42 mouse cellular contexts compared by ENCODE assay signal in genomic region chr16:29325233-29325919, GRCm38 (mm10). TPM values are rescaled to one million over a fixed set of nuclear protein-coding genes. Genes with fewer than 3 reads are reported as not detected.
"Had no signal": no experiment of that assay in that cellular context is flagged by ENCODE, and none has a peak within 500 bp of the region (broad histone marks: within the 10 kb centered on the region; RNA-seq: fewer than 3 reads in every experiment).

No protein-coding gene starts in this region.

- H3K4me2 ChIP-seq: heart, embryonic 11.5 days; heart, embryonic 12.5 days; heart, embryonic 13.5 days; heart, embryonic 15.5 days; hindbrain, embryonic 12.5 days; hindbrain, embryonic 13.5 days; hindbrain, embryonic 14.5 days; hindbrain, embryonic 15.5 days; intestine, embryonic 15.5 days; kidney, embryonic 15.5 days had no signal

- H3K9ac ChIP-seq: heart, embryonic 12.5 days; heart, embryonic 13.5 days; heart, embryonic 15.5 days; hindbrain, embryonic 12.5 days; hindbrain, embryonic 13.5 days; hindbrain, embryonic 14.5 days; hindbrain, embryonic 15.5 days; intestine, embryonic 15.5 days; kidney, embryonic 15.5 days had no signal

- ATAC-seq: hindbrain, embryonic 16.5 days; hindbrain, postnatal 0 days; inflammation-experienced regulatory T-cells, adult 6 months; intestine, embryonic 15.5 days; intestine, embryonic 16.5 days; intestine, postnatal 0 days had no signal

- H3K4me1 ChIP-seq: heart, embryonic 10.5 days; heart, embryonic 12.5 days; heart, embryonic 13.5 days; heart, embryonic 15.5 days; hindbrain, embryonic 10.5 days; hindbrain, embryonic 13.5 days; hindbrain, embryonic 15.5 days; intestine, embryonic 15.5 days had no signal

- H3K36me3 ChIP-seq: heart, embryonic 10.5 days; heart, embryonic 12.5 days; heart, embryonic 13.5 days; heart, embryonic 15.5 days; hindbrain, embryonic 10.5 days; hindbrain, embryonic 12.5 days; hindbrain, embryonic 13.5 days; hindbrain, embryonic 15.5 days; intestine, embryonic 15.5 days; kidney, embryonic 15.5 days had no signal

- DNase-seq: heart, adult 2 months; heart, postnatal 10 days; heart, postnatal 14 days; heart, postnatal 36 days; heart, postnatal 4 days; kidney, adult 11 months; kidney, adult 18-20 months; kidney, adult 2 months; kidney, adult 8-10 months; kidney, adult 9 months; kidney, postnatal 10 days; kidney, postnatal 14 days; kidney, postnatal 25 days; kidney, postnatal 36 days; kidney, postnatal 4 days; layer of hippocampus, adult 9-11 months; layer of hippocampus, postnatal 36 days had no signal

- H3K27ac ChIP-seq: heart, adult 2 months; heart, embryonic 10.5 days; heart, embryonic 13.5 days; heart, embryonic 15.5 days; hindbrain, embryonic 10.5 days; hindbrain, embryonic 12.5 days; hindbrain, embryonic 13.5 days; hindbrain, embryonic 14.5 days; hindbrain, embryonic 15.5 days; hindbrain, postnatal 0 days; intestine, embryonic 15.5 days; kidney, embryonic 15.5 days; kidney, postnatal 0 days; layer of hippocampus, adult 2 months had no signal

- H3K4me3 ChIP-seq: heart, adult 2 months; heart, embryonic 10.5 days; heart, embryonic 12.5 days; heart, embryonic 13.5 days; heart, embryonic 15.5 days; hindbrain, embryonic 10.5 days; hindbrain, embryonic 12.5 days; hindbrain, embryonic 13.5 days; hindbrain, embryonic 15.5 days; intestine, embryonic 15.5 days; kidney, embryonic 15.5 days; layer of hippocampus, adult 2 months had no signal

- H3K9me3 ChIP-seq: heart, embryonic 10.5 days; heart, embryonic 12.5 days; heart, embryonic 13.5 days; heart, embryonic 15.5 days; hindbrain, embryonic 10.5 days; hindbrain, embryonic 12.5 days; hindbrain, embryonic 13.5 days; hindbrain, embryonic 15.5 days; intestine, embryonic 15.5 days; kidney, embryonic 15.5 days had no signal

- H3K27me3 ChIP-seq: heart, embryonic 12.5 days; heart, embryonic 13.5 days; heart, embryonic 15.5 days; hindbrain, embryonic 12.5 days; hindbrain, embryonic 13.5 days; hindbrain, embryonic 15.5 days; intestine, embryonic 15.5 days; kidney, embryonic 15.5 days had no signal

RNA-seq across cellular contexts. Expression of gene Atp13a5, which starts 53.2 kb away (rescaled TPM):
- polyA plus RNA-seq: heart, embryonic 10.5 days; heart, embryonic 11.5 days; heart, embryonic 13.5 days; heart, embryonic 14.5 days; heart, embryonic 15.5 days; heart, postnatal 0 days; hindbrain, embryonic 10.5 days; intestine, embryonic 14.5 days; intestine, embryonic 15.5 days; intestine, embryonic 16.5 days; intestine, postnatal 0 days; kidney, adult 2 months; kidney, embryonic 14.5 days; kidney, embryonic 15.5 days; kidney, embryonic 16.5 days; kidney, postnatal 0 days; large intestine, adult 2 months had no signal
